Mouse (Mus musculus) thymus, adult 2 months (tissue): ENCODE data around the gene Rnf39.

Experiments used
- CTCF ChIP-seq: fragments of 200-500 bp; IDR thresholded peaks from 2 replicates; pipeline ENCODE4 v1.5.1; 2012; ENCODE audit warnings: mild to moderate bottlenecking, control low read depth, low read length, moderate library complexity, borderline replicate concordance; ENCODE audit not compliant: control insufficient read depth, poor library complexity, insufficient read depth; ENCODE audit errors: extremely low read depth
- POLR2A ChIP-seq: fragments of 200-500 bp; IDR thresholded peaks from 2 replicates; pipeline ENCODE4 v1.6.1; 2012; ENCODE audit warnings: mild to moderate bottlenecking, low read length, control low read depth, moderate library complexity; ENCODE audit not compliant: control insufficient read depth, poor library complexity, insufficient read depth; ENCODE audit errors: extremely low read depth

DNA sequence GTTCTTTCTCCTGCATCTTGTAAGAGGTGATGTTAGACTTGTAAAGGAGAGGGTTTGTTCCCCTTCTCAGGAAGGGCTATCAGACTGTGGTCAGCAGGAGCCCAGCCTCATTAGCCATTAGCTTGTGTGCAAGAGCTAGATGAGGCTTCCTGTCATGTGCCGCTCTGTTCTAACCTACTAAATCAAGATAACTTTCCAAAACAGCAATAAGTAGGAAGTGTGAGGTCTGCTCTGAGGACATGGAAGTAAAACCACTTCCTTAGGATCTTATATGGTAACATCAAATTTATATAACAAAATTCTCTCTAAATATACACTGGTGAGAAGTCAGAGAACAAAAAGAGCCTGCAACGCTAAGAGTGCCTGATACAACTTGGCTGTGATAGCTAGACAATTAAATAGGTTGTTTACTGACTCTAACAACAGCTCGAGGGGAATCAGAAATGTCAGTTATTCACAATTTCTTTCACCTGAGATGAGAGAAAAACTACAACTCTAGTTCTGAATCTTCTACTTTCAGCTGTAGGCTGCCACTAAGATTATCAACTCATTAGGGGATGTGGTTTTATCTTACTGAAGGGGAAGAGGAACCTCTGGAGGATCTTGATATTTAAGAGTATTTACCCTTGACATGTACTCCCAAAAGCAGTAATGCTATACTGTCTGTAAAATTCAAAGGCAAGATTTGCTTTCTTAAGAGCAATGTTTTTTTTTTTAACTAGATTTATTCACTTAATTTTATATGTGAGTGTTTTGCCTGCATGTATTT, 49.8 kb downstream of the Rnf39 start:
- no peak for TF ChIP-seq CTCF
- no peak for TF ChIP-seq POLR2A
